Mouse (Mus musculus) liver, adult 2 months (tissue): ENCODE results near the gene Fbxw9. TPM values are rescaled to one million over a fixed set of nuclear protein-coding genes. Genes with fewer than 3 reads are reported as not detected.

ENCODE experiments used
- DNase-seq: peaks from one replicate; pipeline ENCODE4 v3.0.0-alpha.2; 2011; ENCODE audit warnings: low read depth, low spot score; ENCODE audit errors: extremely low read depth
- H3K27ac ChIP-seq: fragments of 200-500 bp; replicated peaks from 2 replicates; pipeline ENCODE4 v1.5.1; 2012; ENCODE audit warnings: low read depth, mild to moderate bottlenecking, control low read depth, inconsistent platforms, low read length; ENCODE audit not compliant: insufficient read depth
- H3K27me3 ChIP-seq: fragments of 200-500 bp; 2 replicates; pipeline ENCODE4 v1.6.1; 2012; ENCODE audit warnings: mild to moderate bottlenecking, moderate library complexity, low read length, inconsistent platforms; ENCODE audit not compliant: control insufficient read depth, insufficient read depth
- H3K36me3 ChIP-seq: fragments of 200-500 bp; 2 replicates; pipeline ENCODE4 v1.6.1; 2012; ENCODE audit warnings: low read length, inconsistent platforms; ENCODE audit not compliant: control insufficient read depth, insufficient read depth
- H3K4me1 ChIP-seq: fragments of 200-500 bp; 2 replicates; pipeline ENCODE4 v1.6.1; 2011; ENCODE audit warnings: low read length; ENCODE audit not compliant: control insufficient read depth, insufficient read depth
- H3K4me3 ChIP-seq: fragments of 200-500 bp; 2 replicates; pipeline ENCODE4 v1.5.1; 2011; ENCODE audit warnings: low read depth, mild to moderate bottlenecking, control low read depth, low read length, moderate library complexity; ENCODE audit not compliant: insufficient read depth
- H3K79me2 ChIP-seq: fragments of 200-500 bp; 2 replicates; pipeline ENCODE4 v1.6.1; 2012; ENCODE audit warnings: inconsistent platforms, mild to moderate bottlenecking, low read length, moderate library complexity; ENCODE audit not compliant: control insufficient read depth, insufficient read depth
- H3K9ac ChIP-seq: fragments of 200-500 bp; 2 replicates; pipeline ENCODE4 v1.6.1; 2012; ENCODE audit warnings: low read depth, mild to moderate bottlenecking, control low read depth, inconsistent platforms, low read length
- CTCF ChIP-seq: fragments of 200-500 bp; IDR thresholded peaks from 2 replicates; pipeline ENCODE4 v1.5.1; 2011; ENCODE audit warnings: low read depth, low read length, control low read depth
- POLR2A ChIP-seq: fragments of 200-500 bp; IDR thresholded peaks from 2 replicates; pipeline ENCODE4 v1.6.1; 2011; ENCODE audit warnings: low read length, control low read depth; ENCODE audit not compliant: insufficient read depth; ENCODE audit errors: extremely low read depth
- WGBS: fragments of 180-500 bp; shearing (Covaris S2); methylation state at CpG from one replicate; pipeline ENCODE4 v1.1.7; 2018; 5-methylcytosine and 5-hydroxymethylcytosine counted together
- polyA plus RNA-seq: library from polyadenylated mRNA; depleted of rRNA; stranded (reverse); fragments of >200 nt; gene quantifications from 2 replicates; pipeline ENCODE4 v1.2.3, GENCODE M21; 2012
- total RNA-seq: library from RNA; depleted of rRNA; stranded (reverse); fragments of >200 nt; gene quantifications from 2 replicates; pipeline ENCODE4 v1.2.3, GENCODE M21; 2014

The Fbxw9 gene
- total and polyA plus RNA-seq, 2 experiments = 19.9 to 75.4 TPM

- Histone ChIP-seq H3K4me3 (peak overlapping the region; percentile 67), H3K27ac (peak overlapping the region; percentile 95), H3K9ac (peak overlapping the region; percentile 82), H3K79me2 (peaks cover 14% of the 10 kb centered on the region; the same call in 1 of the 2 replicates), H3K4me1 (peaks cover 20% of the 10 kb centered on the region), H3K27me3 (no peaks in the 10 kb centered on the region), H3K36me3 (peaks cover 2% of the 10 kb centered on the region)
- TF ChIP-seq POLR2A (no peak), CTCF (no peak)
- under 1% methylated on average over 15 of the region's 15 CpGs for WGBS
- DNase-seq = peak; percentile 67
Observed at GRCm38 (mm10) chr8:85035728-85036310, 24.0 kb upstream of the Fbxw9 start.

- peak overlapping the region; percentile 82 for H3K9ac ChIP-seq
- peaks cover 4% of the 10 kb centered on the region for H3K36me3 ChIP-seq
- TF ChIP-seq POLR2A = no peak
- H3K79me2 ChIP-seq = peaks cover 14% of the 10 kb centered on the region; the same call in 1 of the 2 replicates
- H3K27ac ChIP-seq = peak overlapping the region; percentile 95
- H3K27me3 ChIP-seq = no peaks in the 10 kb centered on the region
- peaks cover 20% of the 10 kb centered on the region for H3K4me1 ChIP-seq
- DNase-seq = no peak
- peak overlapping the region; percentile 67 for H3K4me3 ChIP-seq
- WGBS = under 1% methylated on average over 9 of the region's 9 CpGs
Observed at GRCm38 (mm10) chr8:85036381-85036717, 23.5 kb upstream of the Fbxw9 start.

GRCm38 (mm10) chr8:85036718-85037365, 23.0 kb upstream of the Fbxw9 start, which contains the start of gene Tnpo2:
Tnpo2 (plus strand) TSS chr8:85036915.
- peak; percentile 95 for DNase-seq
- peaks cover 2% of the 10 kb centered on the region for H3K36me3 ChIP-seq
- H3K27ac ChIP-seq = peak within 1 kb of the TSS; percentile 95
- no peaks in the 10 kb centered on the region for H3K27me3 ChIP-seq
- H3K79me2 ChIP-seq = peaks cover 14% of the 10 kb centered on the region; the same call in 1 of the 2 replicates
- H3K4me1 ChIP-seq = peaks cover 18% of the 10 kb centered on the region
- WGBS = under 1% methylated on average over 58 of the region's 59 CpGs
- TF ChIP-seq POLR2A (0 out of 2 replicates have a peak, but pooled peaks have one; percentile 11), CTCF (no peak)
- H3K9ac ChIP-seq = peak within 1 kb of the TSS; percentile 91
- peak within 1 kb of the TSS; percentile 78 for H3K4me3 ChIP-seq

- H3K36me3 ChIP-seq = peaks cover 2% of the 10 kb centered on the region; the same call in 1 of the 2 replicates
- peak overlapping the region; percentile 91 for H3K9ac ChIP-seq
- no peaks in the 10 kb centered on the region for H3K27me3 ChIP-seq
- TF ChIP-seq CTCF = no peak
- TF ChIP-seq POLR2A = no peak
- peaks cover 15% of the 10 kb centered on the region for H3K4me1 ChIP-seq
- H3K4me3 ChIP-seq = peak overlapping the region; percentile 78
- WGBS = 0% methylated on average over 14 of the region's 14 CpGs
- H3K27ac ChIP-seq = peak overlapping the region; percentile 60
- H3K79me2 ChIP-seq = peaks cover 14% of the 10 kb centered on the region; the same call in 1 of the 2 replicates
- DNase-seq = no peak
Observed at GRCm38 (mm10) chr8:85037366-85037680, 22.5 kb upstream of the Fbxw9 start.

GRCm38 (mm10) chr8:85037681-85038531, 21.9 kb upstream of the Fbxw9 start:
- Histone ChIP-seq H3K4me1 (peaks cover 9% of the 10 kb centered on the region), H3K79me2 (peaks cover 14% of the 10 kb centered on the region; the same call in 1 of the 2 replicates), H3K27ac (peak overlapping the region; percentile 19; the same call in 1 of the 2 replicates), H3K27me3 (no peaks in the 10 kb centered on the region), H3K9ac (peak overlapping the region; percentile 91), H3K36me3 (peaks cover 2% of the 10 kb centered on the region; the same call in 1 of the 2 replicates), H3K4me3 (peak overlapping the region; percentile 78)
- peak; percentile 35 for DNase-seq
- TF ChIP-seq POLR2A (no peak), CTCF (no peak)
- WGBS = 3% methylated on average over 57 of the region's 57 CpGs
